Mouse (Mus musculus) kidney, adult 2 months (tissue): Measurements from ENCODE around the gene Trim17.

Experiments
- CTCF ChIP-seq: fragments of 200-500 bp; conservative IDR thresholded peaks from 2 replicates; pipeline ENCODE4 v1.5.1; 2011; ENCODE audit warnings: low read depth, mild to moderate bottlenecking, control low read depth, low read length, moderate library complexity, mixed read lengths; ENCODE audit not compliant: insufficient read depth, insufficient read length
- POLR2A ChIP-seq: fragments of 200-500 bp; IDR thresholded peaks from one replicate; pipeline ENCODE4 v1.6.1; 2011; ENCODE audit warnings: low read depth, low read length, control low read depth

- TF ChIP-seq POLR2A: no peak
- TF ChIP-seq CTCF: no peak
Observed at GRCm38 (mm10) chr11:58990794-58991193, 36.3 kb downstream of the Trim17 start.
